Mouse (Mus musculus) yolk sac, embryonic 10.5 days (tissue): ENCODE results near the gene Utf1.

Experiments
- DNase-seq: peaks from one replicate; pipeline ENCODE4 v3.0.0-alpha.2; 2017; ENCODE audit warnings: low spot score

Utf1 gene

DNA sequence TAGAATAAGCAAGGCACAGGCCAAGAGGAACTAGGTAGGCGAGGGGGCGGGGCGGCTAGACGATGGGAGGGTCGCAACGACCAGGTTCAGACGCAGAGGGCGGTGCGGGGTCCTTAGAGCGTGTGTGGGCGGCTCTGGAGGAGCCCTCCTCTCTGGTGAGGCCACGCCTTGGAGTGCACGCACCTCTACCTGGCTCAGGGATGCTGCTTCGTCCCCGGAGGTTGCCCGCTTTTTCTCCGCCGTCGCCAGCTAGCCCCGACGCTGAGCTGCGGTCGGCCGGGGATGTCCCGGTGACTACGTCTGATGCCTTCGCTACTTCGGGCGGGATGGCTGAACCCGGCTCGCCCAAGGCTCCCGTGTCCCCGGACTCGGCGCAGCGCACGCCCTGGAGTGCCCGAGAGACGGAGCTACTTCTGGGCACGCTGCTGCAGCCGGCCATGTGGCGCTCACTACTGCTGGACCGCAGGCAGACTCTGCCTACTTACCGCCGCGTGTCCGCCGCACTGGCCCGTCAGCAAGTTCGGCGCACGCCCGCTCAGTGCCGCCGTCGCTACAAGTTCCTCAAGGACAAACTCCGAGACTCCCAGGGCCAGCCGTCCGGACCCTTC lies at the start of gene Utf1:
Gene Utf1 (plus strand): TSS at position 116 of the 608 bp plus-strand sequence.
- peak; percentile 39 for DNase-seq

DNA sequence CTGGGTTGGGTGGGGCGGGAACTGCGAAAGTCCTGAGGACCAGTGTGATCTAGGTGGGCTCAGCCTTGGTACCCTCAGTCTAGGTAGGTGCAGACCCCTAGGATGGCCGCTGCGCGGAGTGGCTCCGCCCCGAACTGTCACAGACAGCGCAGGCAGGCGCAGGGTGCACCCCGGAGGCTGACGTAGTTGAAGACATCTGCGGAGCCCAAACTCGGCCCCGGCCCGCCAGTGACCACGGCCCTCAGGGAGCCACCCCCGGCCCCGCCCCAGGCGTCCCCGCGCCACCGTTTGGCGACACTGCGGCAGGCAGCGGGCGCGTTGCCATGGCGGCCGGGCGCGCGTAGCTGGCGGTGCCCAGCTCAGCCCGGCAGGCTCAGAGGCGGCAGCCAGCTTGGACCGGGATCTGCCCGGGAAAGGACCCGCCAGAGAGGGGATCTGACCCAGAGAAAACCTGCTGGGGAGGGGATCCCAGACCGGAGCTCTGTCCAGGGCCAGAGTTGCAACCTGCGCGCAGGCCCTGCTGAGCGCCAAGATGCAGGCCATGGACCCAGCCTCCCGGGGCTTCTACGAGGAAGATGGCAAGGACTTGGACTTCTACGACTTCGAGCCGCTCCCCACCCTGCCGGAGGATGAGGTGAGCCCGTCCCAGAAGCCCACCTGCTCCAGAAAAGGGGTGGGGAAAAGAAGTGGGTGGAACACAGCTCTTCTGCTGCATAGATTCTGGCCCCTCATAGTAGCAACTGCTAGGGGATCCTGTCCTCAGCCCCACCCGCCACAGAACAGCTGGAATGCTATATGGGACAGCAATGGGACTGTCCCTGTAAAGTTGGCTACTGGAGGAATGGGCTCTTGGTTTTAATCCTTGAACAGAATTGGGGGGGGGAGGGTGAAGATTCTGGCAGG lies 48.7 kb upstream of the Utf1 start, which contains the start of gene Kndc1:
Gene Kndc1 (plus strand): TSS at position 42 of the 903 bp plus-strand sequence.
- DNase-seq, result no peak

DNA sequence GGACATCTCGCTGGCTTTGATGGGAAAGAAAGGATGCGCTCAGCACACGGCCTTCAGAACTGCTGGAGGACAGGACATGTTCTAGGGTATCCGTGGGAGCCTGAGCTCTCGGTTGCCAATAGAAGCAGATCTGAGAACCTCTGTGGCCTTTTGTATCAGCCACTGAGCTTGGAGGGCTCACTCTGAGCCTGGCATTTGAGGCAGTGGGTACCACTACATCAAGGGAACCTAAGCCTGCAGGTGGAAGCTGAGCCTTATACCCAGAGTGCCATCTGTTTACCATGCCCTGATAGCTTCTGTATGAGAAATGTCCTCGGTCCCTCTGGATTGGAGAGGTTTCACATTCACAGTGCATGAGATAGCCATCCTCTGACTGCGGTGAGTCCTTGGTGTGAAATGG lies 47.3 kb upstream of the Utf1 start:
- DNase-seq, result no peak

DNA sequence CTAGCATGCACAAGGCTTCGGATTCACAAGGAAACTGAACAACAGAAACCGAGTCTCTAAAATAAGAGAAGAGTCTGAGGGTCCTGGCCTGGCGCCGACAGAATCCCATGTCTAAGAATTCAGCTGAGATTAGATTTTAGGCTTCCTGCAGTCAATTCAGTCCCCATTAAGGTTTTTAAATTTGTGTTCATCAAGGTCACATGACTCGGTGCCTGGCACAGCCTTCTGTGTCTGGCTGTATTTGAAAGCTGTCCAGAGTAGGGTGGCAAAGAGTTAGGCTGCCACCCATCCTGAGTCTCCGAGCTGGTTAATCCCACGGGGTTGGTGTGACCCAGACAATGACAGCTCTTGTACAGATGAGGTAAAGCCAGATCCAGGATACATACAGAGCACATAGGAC lies 46.8 kb upstream of the Utf1 start:
- no peak for DNase-seq

DNA sequence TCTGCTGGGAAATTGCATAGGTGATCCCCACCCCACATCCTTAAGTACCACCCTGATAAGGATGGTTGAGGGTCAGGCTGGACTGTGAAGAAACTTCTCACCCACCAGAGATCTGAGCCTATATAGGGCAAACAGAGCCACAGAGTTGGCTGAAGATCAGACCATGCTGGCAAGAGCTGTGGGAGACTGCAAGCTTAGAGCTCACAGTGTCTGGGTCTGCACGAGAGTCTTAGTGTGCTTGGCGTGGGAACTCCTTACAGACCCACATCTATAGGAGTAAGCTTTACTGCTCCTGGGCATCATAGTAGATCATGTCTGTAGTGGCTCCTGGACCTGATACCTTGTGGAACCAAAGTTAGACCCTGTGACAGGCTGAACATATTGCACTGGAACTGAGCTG lies 45.0 kb upstream of the Utf1 start:
- no peak for DNase-seq

DNA sequence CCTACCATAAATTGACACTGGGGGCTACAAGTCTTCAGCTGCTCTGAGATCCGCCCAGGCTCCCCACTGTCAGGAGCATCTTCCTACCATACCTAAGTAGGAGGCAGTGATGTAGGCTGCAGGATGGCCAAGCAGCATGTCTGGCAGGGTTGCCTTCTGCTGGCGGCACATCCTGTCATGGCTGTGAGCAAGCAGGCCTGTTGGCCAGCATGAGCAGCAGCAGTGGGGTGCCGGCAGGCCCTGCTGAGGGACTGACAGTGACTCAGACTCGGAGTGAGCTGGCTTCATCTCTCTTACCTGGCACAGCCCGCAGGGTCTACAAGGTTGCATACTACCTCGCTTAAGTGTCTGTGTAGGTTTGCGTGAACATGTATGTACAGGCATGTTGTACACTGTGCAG lies 44.1 kb upstream of the Utf1 start:
- no peak for DNase-seq

DNA sequence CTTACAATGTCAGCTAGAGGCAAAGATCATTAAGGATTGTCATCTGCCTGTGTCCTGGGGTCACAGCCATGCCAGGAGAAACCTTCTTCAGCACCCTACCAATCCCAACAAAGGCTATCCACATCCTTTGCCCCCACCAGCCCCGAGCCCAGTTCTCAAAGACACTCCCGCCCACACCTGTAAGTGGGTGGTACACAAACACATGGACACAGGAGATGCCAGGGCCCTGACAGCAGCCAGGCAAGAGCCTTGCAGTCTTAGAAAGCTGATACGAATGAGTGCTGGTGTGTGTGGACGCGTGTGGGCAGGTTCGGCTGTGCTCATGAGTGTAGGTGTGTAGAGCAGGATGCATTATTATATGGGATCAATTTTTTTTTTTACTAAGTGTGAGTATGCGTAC lies 43.1 kb upstream of the Utf1 start:
- DNase-seq, result no peak

DNA sequence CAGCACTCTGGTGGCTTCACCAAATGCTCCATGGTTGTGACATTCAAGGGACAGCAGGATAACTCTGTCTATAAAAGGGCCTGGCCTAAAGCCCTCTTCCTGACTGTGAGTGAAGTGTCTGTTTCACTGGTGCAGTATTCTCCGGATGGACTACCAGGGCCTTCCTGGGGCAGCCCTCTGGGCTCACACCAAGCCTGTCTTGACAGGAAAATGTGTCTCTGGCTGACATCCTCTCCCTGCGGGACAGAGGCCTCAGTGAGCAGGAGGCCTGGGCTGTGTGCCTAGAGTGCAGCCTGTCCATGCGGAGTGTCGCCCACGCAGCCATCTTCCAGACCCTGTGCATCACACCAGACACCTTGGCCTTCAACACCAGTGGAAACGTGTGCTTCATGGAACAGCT lies 42.7 kb upstream of the Utf1 start:
- no peak for DNase-seq

DNA sequence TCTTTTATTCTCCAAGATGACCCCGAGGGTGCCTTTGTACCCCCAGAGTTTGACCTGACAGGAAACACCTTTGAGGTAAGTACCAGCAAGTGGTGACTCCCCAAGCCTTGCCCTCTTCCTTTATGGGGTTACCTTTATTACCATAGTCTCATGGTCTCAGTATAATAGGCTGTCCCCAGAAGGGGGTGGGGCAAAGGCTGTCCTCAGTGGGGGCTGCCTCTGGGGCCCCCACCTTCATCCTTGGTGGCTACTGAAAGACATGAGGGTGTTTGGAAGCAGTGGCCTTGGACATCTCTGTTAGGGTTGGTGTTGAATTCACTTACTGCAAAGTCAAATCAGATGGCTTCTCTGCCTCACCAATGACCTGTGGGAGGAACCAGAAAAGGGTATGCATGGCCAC lies 41.6 kb upstream of the Utf1 start:
- no peak for DNase-seq

DNA sequence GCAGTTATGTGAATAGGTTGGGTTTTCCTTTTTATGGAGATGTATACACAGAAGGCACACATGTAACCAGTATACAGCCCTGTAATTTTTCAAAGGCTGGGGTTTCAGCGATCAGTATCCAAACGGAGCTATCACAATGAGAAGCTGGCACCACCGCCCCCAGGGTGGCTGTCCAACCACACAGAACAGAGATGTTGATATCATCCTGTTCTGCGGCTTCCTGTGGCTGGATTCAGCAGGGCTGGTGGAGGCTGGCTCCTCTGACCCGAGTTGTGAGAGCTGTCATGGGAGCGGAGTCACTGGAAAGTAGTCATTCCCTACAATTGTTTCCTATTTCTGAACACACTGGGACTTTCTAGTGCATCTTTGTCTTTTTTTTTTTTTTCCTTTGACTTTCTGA lies 38.3 kb upstream of the Utf1 start:
- no peak for DNase-seq

DNA sequence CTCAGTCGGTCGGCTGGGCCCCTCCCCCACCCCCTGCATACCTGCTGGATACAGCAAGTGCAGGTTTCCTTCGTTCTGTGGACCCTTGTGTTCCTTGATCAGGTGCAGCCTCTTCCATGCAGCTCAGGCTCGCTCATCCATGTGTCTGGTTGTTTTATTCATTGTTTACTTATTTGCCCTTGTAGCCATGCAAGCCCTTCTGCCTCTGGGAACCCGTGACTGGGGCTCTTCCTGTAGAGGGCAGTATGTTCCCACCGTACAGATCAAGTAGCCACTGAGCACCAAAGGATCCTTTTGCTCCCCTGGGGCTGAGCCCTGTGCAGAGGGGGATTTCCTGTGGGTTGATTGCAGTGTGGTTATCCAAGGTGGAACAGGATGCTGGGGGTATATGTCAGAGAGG lies 37.9 kb upstream of the Utf1 start:
- peak; percentile 25 for DNase-seq

DNA sequence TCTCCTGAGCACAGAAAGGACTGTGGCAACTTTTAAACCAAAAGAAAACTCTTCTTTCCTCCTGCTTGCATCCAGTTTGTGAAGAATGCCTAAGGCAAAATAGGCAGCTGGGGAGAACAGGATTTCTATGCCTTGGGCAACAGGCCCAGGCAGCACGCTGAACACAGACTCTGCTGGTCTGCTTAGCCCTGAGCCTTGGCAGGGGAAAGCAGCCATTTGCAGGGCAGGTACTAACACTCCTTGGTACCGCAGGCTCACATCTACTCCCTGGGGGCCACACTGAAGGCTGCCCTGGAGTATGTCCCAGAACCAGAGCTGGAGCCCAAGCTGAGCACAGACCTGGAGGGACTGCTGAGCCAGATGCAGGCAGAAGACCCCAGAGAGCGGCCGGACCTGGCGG lies 35.4 kb upstream of the Utf1 start:
- DNase-seq, result no peak

DNA sequence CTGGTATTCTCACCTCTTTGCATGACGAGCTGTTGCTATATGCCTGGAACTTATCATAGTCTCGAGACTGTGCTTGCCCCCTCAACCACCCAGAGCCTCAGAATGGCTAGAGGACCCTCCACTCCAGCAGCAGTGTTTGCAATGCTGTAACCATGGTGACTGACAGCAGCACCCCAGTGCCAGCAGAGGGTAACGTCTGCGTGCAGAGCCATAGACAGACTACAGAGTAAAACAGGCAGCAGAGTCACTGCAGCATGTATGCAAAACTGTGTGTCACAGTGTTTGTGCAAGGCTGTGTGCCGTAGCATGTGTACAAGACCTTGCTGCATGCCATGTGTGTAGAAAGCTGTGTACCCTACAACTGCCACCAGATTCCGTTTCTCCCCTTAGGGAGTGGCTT lies 34.1 kb upstream of the Utf1 start:
- no peak for DNase-seq

DNA sequence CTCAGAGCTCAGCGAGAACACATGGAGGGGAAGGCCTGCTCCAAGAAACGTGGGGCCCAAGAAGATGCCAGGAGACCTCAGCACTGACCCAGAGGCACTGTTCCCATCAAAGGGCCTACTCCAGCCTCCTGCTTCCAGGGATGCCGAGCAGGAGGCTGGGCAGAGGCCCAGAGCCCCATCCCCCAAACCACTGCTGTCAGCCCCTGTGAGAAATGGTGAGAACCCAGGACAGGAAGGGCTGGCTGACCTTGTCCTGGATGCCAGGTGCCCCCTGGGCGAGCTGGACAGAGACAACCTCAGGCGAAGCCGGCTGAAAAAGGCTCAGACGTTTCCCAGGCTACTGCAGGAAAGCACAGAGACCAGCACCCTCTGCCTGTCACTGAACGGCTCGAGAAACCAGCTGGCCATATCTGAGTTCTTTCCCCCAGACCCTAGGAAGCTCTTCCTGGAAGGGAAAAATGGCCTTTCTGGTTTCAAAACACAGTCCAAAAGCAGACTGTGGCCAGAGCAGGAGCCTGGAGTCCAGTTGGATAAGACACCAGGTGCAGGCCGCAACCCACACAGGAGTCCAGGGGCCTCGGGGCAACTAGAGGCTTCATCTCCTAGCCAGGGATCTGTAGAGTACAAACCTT lies 33.3 kb upstream of the Utf1 start:
- no peak for DNase-seq

DNA sequence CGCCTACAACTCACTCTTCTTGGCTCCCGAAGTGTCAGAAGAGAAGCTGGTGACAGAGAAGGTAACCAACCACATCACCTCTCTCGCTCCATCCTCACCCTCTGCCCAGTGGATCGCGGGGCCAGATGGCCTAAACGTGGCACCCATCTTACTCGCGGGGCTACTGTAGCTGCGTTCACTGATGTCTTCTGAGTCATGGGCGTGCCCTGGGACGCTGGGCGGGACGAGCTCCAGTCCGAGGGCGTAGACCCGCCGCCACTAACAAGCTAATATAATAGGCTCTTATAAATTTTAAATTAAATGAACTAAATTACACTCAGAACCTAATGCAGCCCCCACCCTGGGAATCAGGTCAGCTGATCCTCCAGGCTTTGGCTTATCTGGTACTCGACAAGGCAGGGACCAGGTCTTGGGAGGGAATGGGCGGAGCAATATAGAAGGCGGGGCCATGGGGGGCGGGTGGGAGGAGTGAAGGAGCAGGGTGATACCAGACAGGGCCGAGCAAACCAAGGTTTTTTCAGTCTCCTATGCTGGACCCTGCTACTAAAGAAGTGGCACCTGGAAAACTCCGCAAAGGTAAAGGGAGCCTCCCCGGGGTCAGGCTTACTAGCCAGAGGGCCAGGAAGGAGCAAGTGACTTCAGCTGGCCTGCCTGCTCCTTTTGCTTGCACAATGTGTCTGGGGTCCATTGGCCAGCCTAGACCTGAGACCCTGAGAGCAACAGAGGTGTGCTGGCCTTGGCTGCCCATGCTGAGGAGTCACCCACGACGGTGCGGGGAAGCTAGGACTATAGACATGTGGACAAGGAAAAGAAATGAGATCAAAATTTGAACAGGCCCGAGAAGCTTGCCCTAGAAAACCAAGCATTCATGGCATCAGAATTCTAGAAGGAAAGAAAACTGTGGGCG lies 29.2 kb upstream of the Utf1 start:
- DNase-seq, result peak; percentile 40

DNA sequence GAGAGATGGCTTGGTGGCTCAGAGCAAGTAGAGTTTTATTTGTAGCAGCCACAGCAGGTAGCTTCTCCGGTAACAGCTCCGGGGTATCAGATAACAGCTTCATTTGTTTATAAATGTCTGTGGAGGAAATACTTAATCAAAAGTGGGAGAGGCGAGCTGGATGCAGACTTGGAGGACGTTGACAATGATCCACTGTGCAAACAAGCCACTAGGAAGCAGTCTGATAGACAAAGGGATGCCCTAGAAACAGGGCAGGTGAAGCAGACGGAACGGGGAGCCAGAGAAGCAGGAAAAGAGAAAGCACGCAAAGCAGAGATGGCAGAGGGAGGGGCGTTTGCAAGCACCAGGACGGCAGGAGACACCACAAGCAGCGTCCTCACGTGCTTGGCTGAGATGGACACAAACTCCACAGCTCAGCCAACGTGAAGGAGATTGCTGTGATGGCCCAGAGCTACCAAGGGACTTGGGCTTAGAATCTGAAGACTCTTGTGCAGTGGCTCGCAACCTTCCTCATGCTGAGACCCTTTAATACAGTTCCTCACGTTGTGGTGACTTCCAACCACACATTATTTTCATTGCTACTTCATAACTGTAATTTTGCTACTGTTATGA lies 27.8 kb upstream of the Utf1 start:
- no peak for DNase-seq

DNA sequence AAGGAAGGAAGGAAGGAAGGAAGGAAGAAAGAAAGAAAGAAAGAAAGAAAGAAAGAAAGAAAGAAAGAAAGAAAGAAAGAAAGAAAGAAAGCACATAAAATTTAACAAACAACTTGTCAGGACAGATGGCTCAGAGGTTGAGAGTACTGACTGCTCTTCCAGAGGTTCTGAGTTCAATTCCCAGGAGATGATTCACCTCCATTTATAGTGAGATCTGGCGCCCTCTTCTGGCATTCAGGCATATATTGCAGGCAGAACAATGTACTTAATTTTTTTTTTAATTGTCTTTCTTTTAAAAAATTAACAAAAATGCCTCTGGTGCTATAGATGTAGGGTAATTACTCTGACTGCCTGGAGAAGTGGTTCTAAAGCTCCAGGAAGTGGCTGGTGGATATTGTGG lies 27.2 kb upstream of the Utf1 start:
- DNase-seq, result no peak

DNA sequence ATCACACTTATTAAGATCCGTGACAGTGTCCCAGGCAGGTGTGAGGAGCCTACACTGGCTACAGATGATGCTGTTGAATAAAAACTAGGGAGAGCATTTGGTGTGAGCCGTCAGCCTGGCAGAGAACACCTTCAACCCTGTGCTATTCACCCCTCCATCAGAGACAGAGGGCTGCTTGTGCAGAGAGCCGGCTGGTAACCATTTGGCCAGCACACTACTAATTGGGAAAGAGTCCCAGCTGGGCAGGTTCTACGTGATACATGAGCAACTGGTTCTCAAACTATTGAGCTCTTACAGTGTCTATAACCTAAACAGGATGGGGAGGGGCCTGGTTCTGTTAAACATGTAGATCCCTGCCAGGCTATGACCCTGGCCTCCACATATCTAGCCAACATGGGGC lies 25.3 kb upstream of the Utf1 start:
- no peak for DNase-seq

DNA sequence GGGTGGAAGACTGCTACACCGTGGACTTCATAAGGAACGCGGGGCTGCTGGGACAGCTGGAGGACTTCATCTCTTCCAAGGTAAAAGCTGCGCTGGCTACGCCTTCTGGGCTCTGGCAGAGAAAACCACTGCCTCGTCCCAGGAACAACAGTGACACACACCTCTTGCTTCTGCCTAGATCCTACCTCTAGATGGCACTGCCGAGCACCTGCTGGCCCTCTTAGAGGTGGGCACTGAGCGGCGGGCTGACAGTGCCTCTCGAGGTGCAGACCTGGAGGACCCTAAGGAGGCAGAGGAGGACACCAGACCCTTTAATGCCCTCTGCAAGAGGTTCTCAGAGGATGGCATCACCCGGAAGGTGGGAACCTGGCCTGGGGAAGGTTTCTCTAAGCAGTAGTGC lies 12.9 kb upstream of the Utf1 start:
- DNase-seq, result peak; percentile 27

DNA sequence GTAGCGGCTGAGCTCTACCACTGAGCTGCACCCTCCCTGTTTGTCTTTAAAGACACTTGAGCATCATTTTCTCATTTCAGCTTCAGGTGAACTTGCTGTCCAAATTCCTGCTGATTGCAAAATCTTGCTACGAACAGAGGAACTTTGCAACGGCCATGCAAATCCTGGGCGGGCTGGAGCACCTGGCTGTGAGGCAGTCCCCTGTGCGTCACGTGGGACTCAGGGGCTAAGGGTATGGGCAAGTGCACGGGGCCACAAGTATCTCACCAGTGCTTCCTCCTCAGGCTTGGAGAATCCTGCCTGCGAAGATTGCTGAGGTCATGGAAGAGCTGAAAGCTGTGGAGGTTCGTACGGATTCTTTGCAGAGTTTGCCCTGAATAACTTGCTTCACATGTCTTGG lies 6.9 kb upstream of the Utf1 start:
- peak; percentile 47 for DNase-seq

DNA sequence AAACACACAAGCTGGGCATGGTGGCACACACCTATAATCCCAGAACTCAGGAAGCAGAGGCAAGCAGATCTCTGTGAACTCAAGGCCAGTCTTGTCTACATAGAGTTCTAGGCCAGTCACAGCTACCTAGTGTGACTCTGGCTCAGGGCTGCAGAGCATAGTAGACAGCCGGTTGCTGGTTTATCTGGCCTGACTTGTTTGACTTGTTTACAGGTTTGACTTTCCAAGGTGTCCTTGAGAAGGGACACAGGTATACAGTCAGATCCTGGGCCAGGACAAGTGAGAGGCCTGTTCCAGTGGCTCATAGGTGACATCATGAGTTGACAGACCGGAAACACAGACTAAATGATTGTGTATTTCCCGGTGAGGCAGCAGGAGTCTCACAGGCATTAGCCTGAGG lies 6.5 kb upstream of the Utf1 start:
- no peak for DNase-seq

DNA sequence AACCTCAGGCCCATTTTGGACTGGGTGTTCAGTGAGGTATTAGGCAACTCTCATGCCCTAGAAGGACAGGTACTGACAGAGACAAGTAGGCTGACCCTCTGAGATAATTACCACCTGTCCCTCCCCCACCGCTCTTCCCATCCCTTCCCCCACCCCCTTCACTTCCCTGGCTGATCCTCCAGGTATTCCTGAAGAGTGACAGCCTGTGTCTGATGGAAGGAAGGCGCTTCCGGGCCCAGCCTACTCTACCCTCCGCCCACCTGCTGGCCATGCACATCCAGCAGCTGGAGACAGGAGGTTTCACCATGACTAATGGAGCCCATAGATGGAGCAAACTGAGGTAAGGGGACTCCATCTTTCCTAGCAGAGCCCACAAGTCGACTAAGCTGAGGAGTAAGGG lies 5.8 kb upstream of the Utf1 start:
- DNase-seq, result peak; percentile 59
